Mouse (Mus musculus) MEL (cell line): ENCODE data around the gene Tnpo1.

ENCODE experiments used
- CTCF ChIP-seq, 3 experiments: IDR thresholded peaks in 2 of 3; conservative IDR thresholded peaks in 1 of 3; 2 replicates each; pipeline ENCODE4 v1.5.1; 2011 to 2012; ENCODE audit warnings: low read length in 3 of 3, low read depth in 2 of 3, mild to moderate bottlenecking in 2 of 3, improper control_type of control experiment in 1 of 3, inconsistent platforms in 1 of 3, mixed read lengths in 1 of 3, moderate library complexity in 1 of 3; ENCODE audit not compliant: control insufficient read depth in 1 of 3, insufficient read depth in 1 of 3, poor library complexity in 1 of 3, severe bottlenecking in 1 of 3
- ELF1 ChIP-seq: IDR thresholded peaks from 2 replicates; pipeline ENCODE4 v1.6.1; 2014; ENCODE audit warnings: low read depth, mild to moderate bottlenecking, inconsistent platforms, low read length, improper control_type of control experiment, moderate library complexity
- EP300 ChIP-seq, 2 experiments: IDR thresholded peaks; 2 replicates each; pipeline ENCODE4 v1.6.1; 2011; ENCODE audit warnings: improper control_type of control experiment in 2 of 2, low read length in 2 of 2, low read depth in 1 of 2, mild to moderate bottlenecking in 1 of 2
- MAFK ChIP-seq: IDR thresholded peaks from 2 replicates; pipeline ENCODE4 v1.6.1; 2011; ENCODE audit warnings: low read depth, mild to moderate bottlenecking, low read length, improper control_type of control experiment, borderline replicate concordance
- MAX ChIP-seq: IDR thresholded peaks from 2 replicates; pipeline ENCODE4 v1.6.1; 2011; ENCODE audit warnings: low read length, improper control_type of control experiment
- MAZ ChIP-seq: IDR thresholded peaks from 2 replicates; pipeline ENCODE4 v1.6.1; 2012; ENCODE audit warnings: low read depth, mild to moderate bottlenecking, inconsistent platforms, low read length, improper control_type of control experiment
- MYC ChIP-seq: IDR thresholded peaks from 2 replicates; pipeline ENCODE4 v1.6.1; 2011; ENCODE audit warnings: low read depth, mild to moderate bottlenecking, low read length, improper control_type of control experiment, moderate library complexity
- POLR2A ChIP-seq, 2 experiments: IDR thresholded peaks; 2 replicates each; pipeline ENCODE4 v1.6.1; 2011 to 2012; ENCODE audit warnings: low read length in 2 of 2, mild to moderate bottlenecking in 2 of 2, control low read depth in 1 of 2, improper control_type of control experiment in 1 of 2, low read depth in 1 of 2, moderate library complexity in 1 of 2; ENCODE audit not compliant: control insufficient read depth in 1 of 2, insufficient read depth in 1 of 2, poor library complexity in 1 of 2
- TBP ChIP-seq: IDR thresholded peaks from 2 replicates; pipeline ENCODE4 v1.8.0; 2011; ENCODE audit warnings: low read depth, low read length, improper control_type of control experiment
- TCF12 ChIP-seq: IDR thresholded peaks from 2 replicates; pipeline ENCODE4 v1.6.1; 2014; ENCODE audit warnings: low read depth, mild to moderate bottlenecking, inconsistent platforms, low read length, improper control_type of control experiment, moderate library complexity

- TF ChIP-seq TCF12 (no peak), POLR2A (IDR thresholded peaks at IDR 0.05; ENCODE audit: control insufficient read depth in 1 of 2, insufficient read depth in 1 of 2, low read depth in 1 of 2, low read length in 2 of 2, poor library complexity in 1 of 2) (no peak), EP300 (IDR thresholded peaks at IDR 0.05; ENCODE audit: low read depth in 1 of 2, low read length in 2 of 2) (no peak), CTCF (IDR thresholded peaks at IDR 0.05 in 2 of 3, conservative IDR thresholded peaks at IDR 0.05 in 1 of 3; ENCODE audit: control insufficient read depth in 1 of 3, insufficient read depth in 1 of 3, low read depth in 2 of 3, low read length in 3 of 3, poor library complexity in 1 of 3, severe bottlenecking in 1 of 3) (no peak), MAX (no peak), MAZ (no peak), MAFK (no peak), TBP (no peak), ELF1 (no peak), MYC (no peak)
Measured at GRCm38 (mm10) chr13:98956209-98956608, 30.0 kb upstream of the Tnpo1 start.
